Mouse (Mus musculus) heart, embryonic 12.5 days (tissue): ENCODE data around the gene Fanca. TPM values are rescaled to one million over a fixed set of nuclear protein-coding genes. Genes with fewer than 3 reads are reported as not detected.
"Not testable (repeated sequence)": the region's sequence is repeated elsewhere in the genome, so short reads cannot be mapped to it uniquely, and the experiment has no call there.

Source experiments
- ATAC-seq: fragments of 200-750 bp; cut with Nextera tagmentation; 2 replicates; pipeline ENCODE4 v1.8.0; 2017; ENCODE audit warnings: moderate TSS enrichment, moderate library complexity; ENCODE audit not compliant: insufficient number of reproducible peaks, low FRiP score
- H3K27ac ChIP-seq: fragments of 300-500 bp; sonication (generic); 2 replicates; pipeline ENCODE4 v1.5.1; 2016; ENCODE audit warnings: mild to moderate bottlenecking, moderate library complexity; ENCODE audit not compliant: poor library complexity, severe bottlenecking
- H3K27me3 ChIP-seq: fragments of 300-500 bp; sonication (generic); replicated peaks from 2 replicates; pipeline ENCODE4 v1.6.1; 2016; ENCODE audit warnings: mild to moderate bottlenecking, moderate library complexity
- H3K36me3 ChIP-seq: fragments of 300-500 bp; sonication (generic); 2 replicates; pipeline ENCODE4 v1.6.1; 2016; ENCODE audit warnings: mild to moderate bottlenecking, moderate library complexity
- H3K4me1 ChIP-seq: fragments of 300-500 bp; sonication (generic); replicated peaks from 2 replicates; pipeline ENCODE4 v1.6.1; 2016; ENCODE audit warnings: mild to moderate bottlenecking
- H3K4me2 ChIP-seq: fragments of 300-500 bp; sonication (generic); 2 replicates; pipeline ENCODE4 v1.6.1; 2016; ENCODE audit warnings: mild to moderate bottlenecking, moderate library complexity
- H3K4me3 ChIP-seq: fragments of 300-500 bp; sonication (generic); 2 replicates; pipeline ENCODE4 v1.5.1; 2016; ENCODE audit warnings: mild to moderate bottlenecking
- H3K9ac ChIP-seq: fragments of 300-500 bp; sonication (generic); 2 replicates; pipeline ENCODE4 v1.6.1; 2016; ENCODE audit warnings: mild to moderate bottlenecking, moderate library complexity
- H3K9me3 ChIP-seq: fragments of 300-500 bp; sonication (generic); replicated peaks from 2 replicates; pipeline ENCODE4 v1.6.1; 2016; ENCODE audit warnings: mild to moderate bottlenecking, moderate library complexity
- WGBS: fragments of 180-500 bp; shearing (Covaris S2); methylation state at CpG from one replicate; pipeline ENCODE4 v1.1.7; 2016; 5-methylcytosine and 5-hydroxymethylcytosine counted together
- polyA plus RNA-seq: library from polyadenylated mRNA; unstranded; fragments of >200 nt; fragmentation: Nextera tagmentation; extraction: Ambion mirVana; gene quantifications from 2 replicates; pipeline ENCODE4 v1.2.1, GENCODE M21; 2016

Gene Fanca
- polyA plus RNA-seq, 1 experiment from 2014 or later = 23.6 TPM

- no peak for ATAC-seq
- H3K4me2 ChIP-seq = no peak overlapping the region
- 46% methylated on average over 8 of the region's 8 CpGs for WGBS
- H3K4me1 ChIP-seq = peaks cover 7% of the 10 kb centered on the region; the same call in 1 of the 2 replicates
- H3K9ac ChIP-seq = no peak overlapping the region
- H3K9me3 ChIP-seq = no peaks in the 10 kb centered on the region
- H3K27ac ChIP-seq = no peak overlapping the region
- no peak overlapping the region for H3K4me3 ChIP-seq
- H3K36me3 ChIP-seq = peaks cover 66% of the 10 kb centered on the region
- no peaks in the 10 kb centered on the region for H3K27me3 ChIP-seq
Measured at GRCm38 (mm10) chr8:123291716-123292115, 26.7 kb downstream of the Fanca start.

GRCm38 (mm10) chr8:123290679-123291078 is 27.7 kb downstream of the Fanca start:
- Histone ChIP-seq H3K9me3 (no peaks in the 10 kb centered on the region), H3K4me1 (peaks cover 7% of the 10 kb centered on the region; the same call in 1 of the 2 replicates), H3K4me3 (no peak overlapping the region), H3K27me3 (no peaks in the 10 kb centered on the region), H3K36me3 (peaks cover 63% of the 10 kb centered on the region), H3K9ac (no peak overlapping the region), H3K27ac (no peak overlapping the region), H3K4me2 (no peak overlapping the region)
- 85% methylated on average over 8 of the region's 8 CpGs for WGBS
- ATAC-seq = no peak

GRCm38 (mm10) chr8:123290166-123290565 is 28.2 kb downstream of the Fanca start:
- Histone ChIP-seq H3K4me2 (no peak overlapping the region), H3K27ac (no peak overlapping the region), H3K4me3 (no peak overlapping the region), H3K9me3 (no peaks in the 10 kb centered on the region), H3K36me3 (peaks cover 58% of the 10 kb centered on the region), H3K9ac (no peak overlapping the region), H3K4me1 (peaks cover 7% of the 10 kb centered on the region; the same call in 1 of the 2 replicates), H3K27me3 (no peaks in the 10 kb centered on the region)
- no peak for ATAC-seq
- WGBS = 76% methylated on average over 4 of the region's 4 CpGs

- WGBS = 95% methylated on average over 17 of the region's 17 CpGs
- Histone ChIP-seq H3K9me3 (no peaks in the 10 kb centered on the region), H3K4me3 (no peak overlapping the region), H3K27ac (no peak overlapping the region), H3K4me2 (no peak overlapping the region), H3K4me1 (peaks cover 20% of the 10 kb centered on the region), H3K9ac (no peak overlapping the region), H3K36me3 (peaks cover 47% of the 10 kb centered on the region), H3K27me3 (no peaks in the 10 kb centered on the region)
- no peak for ATAC-seq
Measured at GRCm38 (mm10) chr8:123287362-123287761, 31.0 kb downstream of the Fanca start.

- no peak for ATAC-seq
- Histone ChIP-seq H3K4me2 (no peak overlapping the region), H3K4me3 (no peak overlapping the region), H3K27ac (no peak overlapping the region), H3K4me1 (peaks cover 13% of the 10 kb centered on the region), H3K36me3 (peaks cover 52% of the 10 kb centered on the region), H3K9me3 (no peaks in the 10 kb centered on the region), H3K9ac (no peak overlapping the region; the same call in 1 of the 2 replicates), H3K27me3 (no peaks in the 10 kb centered on the region)
- WGBS = 48% methylated on average over 5 of the region's 5 CpGs
Measured at GRCm38 (mm10) chr8:123284493-123284892, 33.9 kb downstream of the Fanca start.

- Histone ChIP-seq H3K4me3 (no peak overlapping the region), H3K9ac (no peak overlapping the region; the same call in 1 of the 2 replicates), H3K27me3 (no peaks in the 10 kb centered on the region), H3K4me2 (no peak overlapping the region), H3K36me3 (peaks cover 49% of the 10 kb centered on the region), H3K9me3 (no peaks in the 10 kb centered on the region), H3K4me1 (peaks cover 13% of the 10 kb centered on the region), H3K27ac (no peak overlapping the region)
- no peak for ATAC-seq
- 81% methylated on average over 7 of the region's 7 CpGs for WGBS
Measured at GRCm38 (mm10) chr8:123283991-123284390, 34.4 kb downstream of the Fanca start.

GRCm38 (mm10) chr8:123282994-123283393 is 35.4 kb downstream of the Fanca start:
- not testable (repeated sequence) for H3K9me3 ChIP-seq, H3K27me3 ChIP-seq, H3K27ac ChIP-seq, ATAC-seq, H3K9ac ChIP-seq, H3K4me2 ChIP-seq, H3K4me3 ChIP-seq
- WGBS = 92% methylated on average over 5 of the region's 6 CpGs
- Histone ChIP-seq H3K4me1 (peaks cover 13% of the 10 kb centered on the region), H3K36me3 (peaks cover 39% of the 10 kb centered on the region)

GRCm38 (mm10) chr8:123280302-123281094 is 37.9 kb downstream of the Fanca start:
- WGBS = 88% methylated on average over 13 of the region's 13 CpGs
- H3K4me2 ChIP-seq = no peak overlapping the region
- H3K4me1 ChIP-seq = peaks cover 13% of the 10 kb centered on the region
- H3K27me3 ChIP-seq = no peaks in the 10 kb centered on the region
- no peak for ATAC-seq
- H3K9ac ChIP-seq = no peak overlapping the region
- H3K4me3 ChIP-seq = no peak overlapping the region
- peaks cover 32% of the 10 kb centered on the region for H3K36me3 ChIP-seq
- H3K9me3 ChIP-seq = no peaks in the 10 kb centered on the region
- no peak overlapping the region for H3K27ac ChIP-seq

- Histone ChIP-seq H3K27me3 (no peaks in the 10 kb centered on the region), H3K4me1 (peaks cover 11% of the 10 kb centered on the region), H3K27ac (no peak overlapping the region), H3K4me2 (no peak overlapping the region), H3K9ac (no peak overlapping the region), H3K4me3 (no peak overlapping the region), H3K36me3 (peaks cover 38% of the 10 kb centered on the region), H3K9me3 (no peaks in the 10 kb centered on the region)
- ATAC-seq = no peak
- 95% methylated on average over 4 of the region's 4 CpGs for WGBS
Measured at GRCm38 (mm10) chr8:123279828-123280227, 38.5 kb downstream of the Fanca start.

- Histone ChIP-seq H3K4me3 (no peak overlapping the region), H3K4me1 (no peaks in the 10 kb centered on the region), H3K9ac (no peak overlapping the region), H3K27ac (no peak overlapping the region), H3K27me3 (no peaks in the 10 kb centered on the region), H3K9me3 (no peaks in the 10 kb centered on the region), H3K4me2 (no peak overlapping the region), H3K36me3 (peaks cover 45% of the 10 kb centered on the region)
- no peak for ATAC-seq
- WGBS = 55% methylated on average over 7 of the region's 7 CpGs
Measured at GRCm38 (mm10) chr8:123278445-123278844, 39.9 kb downstream of the Fanca start.

- Histone ChIP-seq H3K4me1 (no peaks in the 10 kb centered on the region), H3K36me3 (peaks cover 48% of the 10 kb centered on the region)
- WGBS = 89% methylated on average over 12 of the region's 12 CpGs
Measured at GRCm38 (mm10) chr8:123275096-123275495, 43.3 kb downstream of the Fanca start.

More at GRCm38 (mm10) chr8:123275096-123275495, 43.3 kb downstream of the Fanca start:
- ATAC-seq = no peak
- H3K27ac ChIP-seq = no peak overlapping the region
- H3K9ac ChIP-seq = no peak overlapping the region
- H3K4me3 ChIP-seq = no peak overlapping the region
- H3K4me2 ChIP-seq = no peak overlapping the region
- H3K27me3 ChIP-seq = no peaks in the 10 kb centered on the region
- H3K9me3 ChIP-seq = no peaks in the 10 kb centered on the region
